Mouse (Mus musculus) stomach, postnatal 0 days (tissue): ENCODE measurements at regions not wholly inside any gene's neighbourhood (a gene's known extent, or its start where the extent isn't known, plus 50 kb on each side); places are given as distances from the start of the nearest gene placed in this dataset.
A peak's percentile ranks its signal among the peaks of the same experiment; 100 is the strongest.

Experiments
- ATAC-seq: fragments of 200-750 bp; cut with Nextera tagmentation; 2 replicates; pipeline ENCODE4 v1.8.0; 2017; ENCODE audit not compliant: low FRiP score, low TSS enrichment
- DNase-seq: peaks from one replicate; pipeline ENCODE4 v3.0.0-alpha.2; 2016; ENCODE audit warnings: low spot score
- H3K27ac ChIP-seq: fragments of 300-500 bp; sonication (generic); replicated peaks from 2 replicates; pipeline ENCODE4 v1.5.1; 2014; ENCODE audit warnings: mild to moderate bottlenecking, control low read depth
- H3K27me3 ChIP-seq: fragments of 300-500 bp; sonication (generic); 2 replicates; pipeline ENCODE4 v1.6.1; 2014; ENCODE audit warnings: low read length; ENCODE audit not compliant: control insufficient read depth, insufficient read depth
- H3K36me3 ChIP-seq: fragments of 300-500 bp; sonication (generic); 2 replicates; pipeline ENCODE4 v1.6.1; 2014; ENCODE audit warnings: low read length, mixed read lengths; ENCODE audit not compliant: control insufficient read depth, insufficient read depth
- H3K4me1 ChIP-seq: fragments of 300-500 bp; sonication (generic); replicated peaks from 2 replicates; pipeline ENCODE4 v1.6.1; 2014; ENCODE audit warnings: antibody characterized with exemption; ENCODE audit not compliant: control insufficient read depth, insufficient read depth
- H3K4me2 ChIP-seq: fragments of 300-500 bp; sonication (generic); replicated peaks from 2 replicates; pipeline ENCODE4 v1.6.1; 2014; ENCODE audit warnings: low read depth, mild to moderate bottlenecking, control low read depth, moderate library complexity
- H3K4me3 ChIP-seq: fragments of 300-500 bp; sonication (generic); 2 replicates; pipeline ENCODE4 v1.5.1; 2014; ENCODE audit warnings: low read depth, low read length, control low read depth
- H3K9ac ChIP-seq: fragments of 300-500 bp; sonication (generic); 2 replicates; pipeline ENCODE4 v1.6.1; 2014; ENCODE audit warnings: mild to moderate bottlenecking, low read length, control low read depth, mixed read lengths
- H3K9me3 ChIP-seq: fragments of 300-500 bp; sonication (generic); 2 replicates; pipeline ENCODE4 v1.6.1; 2016; ENCODE audit warnings: low read length; ENCODE audit not compliant: control insufficient read depth
- CTCF ChIP-seq: IDR thresholded peaks from 2 replicates; pipeline ENCODE4 v1.5.1; 2016; ENCODE audit warnings: antibody characterized with exemption, low read depth, mild to moderate bottlenecking, moderate library complexity
- EP300 ChIP-seq: optimal IDR thresholded peaks from 2 replicates; pipeline ENCODE3; 2016; ENCODE audit warnings: antibody characterized with exemption
- WGBS: fragments of 180-500 bp; shearing (Covaris S2); extraction: QIAGEN DNeasy Blood & Tissue Kit; methylation state at CpG from one replicate; pipeline ENCODE4 v1.1.7; 2014; 5-methylcytosine and 5-hydroxymethylcytosine counted together

DNA sequence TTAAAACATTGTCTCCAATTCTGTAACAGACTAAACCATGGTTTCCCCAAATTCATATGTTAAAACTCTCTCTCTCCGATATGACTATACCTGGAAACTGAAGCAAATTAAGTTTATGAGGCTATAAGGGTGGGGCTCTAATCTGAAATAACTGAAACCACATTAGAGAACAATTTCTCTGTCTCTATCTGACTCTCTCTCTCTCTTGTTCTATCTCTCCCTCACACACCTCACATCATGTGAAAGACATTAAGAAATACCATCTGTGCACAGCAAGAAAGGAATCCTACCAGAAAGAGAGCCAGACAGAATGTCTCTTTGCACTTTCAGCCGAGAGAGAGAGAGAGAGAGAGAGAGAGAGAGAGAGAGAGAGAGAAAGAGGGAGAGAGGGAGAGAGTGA is 171.7 kb upstream of the Cpeb2 start:
- TF ChIP-seq EP300 (no peak), CTCF (no peak)
- DNase-seq: no peak
- no peak overlapping the region for H3K4me2 ChIP-seq
- no peak for ATAC-seq
- no peaks in the 10 kb centered on the region for H3K27me3 ChIP-seq
- H3K4me3 ChIP-seq: no peak overlapping the region
- no peaks in the 10 kb centered on the region for H3K9me3 ChIP-seq
- no peak overlapping the region for H3K9ac ChIP-seq
- H3K36me3 ChIP-seq: no peaks in the 10 kb centered on the region
- no peak overlapping the region for H3K27ac ChIP-seq
- 55% methylated on average over 2 of the region's 2 CpGs for WGBS
- H3K4me1 ChIP-seq: no peaks in the 10 kb centered on the region

GRCm38 (mm10) chr5:43061797-43062391 is 171.1 kb upstream of the Cpeb2 start:
- H3K36me3 ChIP-seq: no peaks in the 10 kb centered on the region
- H3K27ac ChIP-seq: no peak overlapping the region
- 68% methylated on average over 1 of the region's 1 CpGs for WGBS
- no peak overlapping the region for H3K4me2 ChIP-seq
- H3K9ac ChIP-seq: no peak overlapping the region
- TF ChIP-seq CTCF (no peak), EP300 (no peak)
- no peaks in the 10 kb centered on the region for H3K27me3 ChIP-seq
- H3K4me3 ChIP-seq: no peak overlapping the region
- DNase-seq (no peak), ATAC-seq (no peak)
- no peaks in the 10 kb centered on the region for H3K9me3 ChIP-seq
- H3K4me1 ChIP-seq: no peaks in the 10 kb centered on the region

- H3K4me2 ChIP-seq: no peak overlapping the region
- H3K36me3 ChIP-seq: no peaks in the 10 kb centered on the region
- H3K27me3 ChIP-seq: no peaks in the 10 kb centered on the region
- H3K4me3 ChIP-seq: no peak overlapping the region
- ATAC-seq: no peak
- H3K9ac ChIP-seq: no peak overlapping the region
- no peak for DNase-seq
- TF ChIP-seq CTCF (no peak), EP300 (no peak)
- 85% methylated on average over 1 of the region's 1 CpGs for WGBS
- no peaks in the 10 kb centered on the region for H3K4me1 ChIP-seq
- no peak overlapping the region for H3K27ac ChIP-seq
- H3K9me3 ChIP-seq: no peaks in the 10 kb centered on the region
Measured at GRCm38 (mm10) chr5:43062499-43062898, 170.5 kb upstream of the Cpeb2 start.

GRCm38 (mm10) chr5:43063386-43063785 is 169.6 kb upstream of the Cpeb2 start:
- Histone ChIP-seq H3K9me3 (no peaks in the 10 kb centered on the region), H3K27me3 (no peaks in the 10 kb centered on the region), H3K27ac (no peak overlapping the region), H3K4me3 (no peak overlapping the region), H3K4me2 (no peak overlapping the region), H3K9ac (no peak overlapping the region), H3K36me3 (no peaks in the 10 kb centered on the region), H3K4me1 (no peaks in the 10 kb centered on the region)
- DNase-seq (no peak), ATAC-seq (no peak)
- WGBS: 80% methylated on average over 8 of the region's 8 CpGs
- TF ChIP-seq EP300: no peak
- no peak for TF ChIP-seq CTCF

DNA sequence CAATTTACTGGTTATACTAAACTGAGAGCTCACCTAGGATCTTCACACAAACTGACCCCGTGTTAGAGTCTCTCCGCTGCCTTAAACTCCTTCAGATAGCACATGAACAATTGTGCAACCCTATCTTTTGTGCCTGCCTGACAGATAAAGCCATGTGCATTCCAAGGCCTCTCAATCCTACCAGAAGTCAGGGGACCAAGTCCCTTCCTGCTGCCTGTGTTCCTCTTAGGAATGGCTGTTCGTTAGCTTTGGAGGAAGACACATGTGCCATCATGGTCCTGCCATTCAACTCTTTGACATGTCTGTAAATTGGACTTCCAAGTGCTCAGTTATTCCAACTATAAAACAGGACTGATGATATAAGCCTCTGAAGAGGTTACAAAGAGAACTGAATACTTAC is 161.4 kb upstream of the Cpeb2 start:
- Histone ChIP-seq H3K4me2 (no peak overlapping the region), H3K27me3 (no peaks in the 10 kb centered on the region), H3K9me3 (no peaks in the 10 kb centered on the region), H3K4me3 (no peak overlapping the region), H3K9ac (no peak overlapping the region), H3K36me3 (no peaks in the 10 kb centered on the region), H3K27ac (no peak overlapping the region), H3K4me1 (no peaks in the 10 kb centered on the region)
- DNase-seq (no peak), ATAC-seq (no peak)
- TF ChIP-seq EP300 (no peak), CTCF (no peak)
- 84% methylated on average over 3 of the region's 3 CpGs for WGBS

- Histone ChIP-seq H3K9me3 (no peaks in the 10 kb centered on the region), H3K4me3 (no peak overlapping the region), H3K36me3 (no peaks in the 10 kb centered on the region), H3K27ac (no peak overlapping the region), H3K9ac (no peak overlapping the region), H3K27me3 (no peaks in the 10 kb centered on the region), H3K4me2 (no peak overlapping the region), H3K4me1 (no peaks in the 10 kb centered on the region)
- TF ChIP-seq EP300 (no peak), CTCF (no peak)
- no peak for DNase-seq
- 62% methylated on average over 2 of the region's 2 CpGs for WGBS
- ATAC-seq: peak; percentile 90
Measured at GRCm38 (mm10) chr5:43072340-43072739, 160.6 kb upstream of the Cpeb2 start.
